Mouse (Mus musculus) heart, adult 2 months (tissue): ENCODE measurements around the gene Tmem215.

Experiments
- CTCF ChIP-seq: fragments of 200-600 bp; IDR thresholded peaks from 2 replicates; pipeline ENCODE4 v1.8.1; 2022; ENCODE audit warnings: antibody characterized with exemption, mild to moderate bottlenecking, moderate library complexity
- EP300 ChIP-seq: fragments of 200-500 bp; IDR thresholded peaks from 2 replicates; pipeline ENCODE4 v1.6.1; 2011; ENCODE audit warnings: low read depth, low read length, control low read depth; ENCODE audit not compliant: insufficient read depth
- POLR2A ChIP-seq: fragments of 200-500 bp; IDR thresholded peaks from 2 replicates; pipeline ENCODE4 v1.6.1; 2011; ENCODE audit warnings: mild to moderate bottlenecking, low read depth, low read length, control low read depth; ENCODE audit not compliant: insufficient read depth

- no peak for TF ChIP-seq CTCF
- TF ChIP-seq POLR2A = no peak
- TF ChIP-seq EP300 = no peak
Observed at GRCm38 (mm10) chr4:40472700-40473530, 935 bp downstream of the Tmem215 start.
